Mouse (Mus musculus) bone marrow macrophage, adult 2 months (primary cell): Measurements from ENCODE around the gene Dysf.

ENCODE experiments used
- CTCF ChIP-seq: IDR thresholded peaks from 2 replicates; pipeline ENCODE4 v1.5.1; 2012; ENCODE audit warnings: low read depth, mild to moderate bottlenecking, low read length, moderate library complexity
- POLR2A ChIP-seq: IDR thresholded peaks from 2 replicates; pipeline ENCODE4 v1.6.1; 2012; ENCODE audit warnings: mild to moderate bottlenecking, low read depth, low read length, borderline replicate concordance

- TF ChIP-seq CTCF (no peak), POLR2A (no peak)
These were observed 134.1 kb downstream of the Dysf start for GRCm38 (mm10) chr6:84142481-84142880.
